19 mouse cellular contexts compared by ENCODE assay signal in genomic region chr14:33189849-33190423, GRCm38 (mm10). TPM values are rescaled to one million over a fixed set of nuclear protein-coding genes. Genes with fewer than 3 reads are reported as not detected.
DNase-seq lines count a peak whose midpoint lies in the region; ATAC-seq and TF ChIP-seq lines count a peak whose summit lies in the region.
"Had no signal": no experiment of that assay in that cellular context is flagged by ENCODE, and none has a peak within 500 bp of the region (broad histone marks: within the 10 kb centered on the region; RNA-seq: fewer than 3 reads in every experiment).

No protein-coding gene starts in this region.

- peak; percentile 49 for DNase-seq in heart, adult 11 months
- no peak for DNase-seq in heart, adult 9 months (ENCODE audit: low spot score in 2 of 2)
- DNase-seq in spleen, postnatal 36 days (ENCODE audit: low spot score in 2 of 2) = peak; percentile 36 to 41
- no peak for DNase-seq in spleen, postnatal 4 days (ENCODE audit: low spot score in 2 of 2)
- DNase-seq in CH12.LX (ENCODE audit: extremely low read depth) = peak; percentile 94
- DNase-seq in urinary bladder, postnatal 36 days (ENCODE audit: low spot score in 2 of 2) = no peak
- DNase-seq: adrenal gland, postnatal 14 days; cerebellum, adult 18-20 months; cerebellum, adult 9-11 months; cerebellum, postnatal 36 days; forebrain, postnatal 0 days; gastrocnemius, postnatal 14 days; heart, postnatal 36 days had no signal

- no peaks in the 10 kb centered on the region for H3K9me3 ChIP-seq in CH12.LX (replicated peaks; ENCODE audit: low read length)
- H3K9me3 ChIP-seq: embryonic facial prominence, embryonic 13.5 days; forebrain, embryonic 12.5 days; heart, embryonic 13.5 days; hindbrain, embryonic 15.5 days had no signal

- ATAC-seq in activated CD4-positive, CD25-positive, alpha-beta regulatory T cell, adult 4 months = no peak
- ATAC-seq: forebrain, postnatal 0 days had no signal

- no peaks in the 10 kb centered on the region for H3K79me2 ChIP-seq in CH12.LX (replicated peaks; ENCODE audit: control insufficient read depth, extremely low read depth, insufficient read depth, poor library complexity, severe bottlenecking)

- in situ Hi-C loops in CH12.LX (cut with MboI; ENCODE audit: low pct_ligation_motif_present, low pct_unique_long_range_greater_than_20kb, low sequenced_read_pairs) = loop anchor here (10.0 kb wide), 1 partner anchor 45 kb away; no protein-coding TSS in a partner anchor

- peaks cover 0 to 3% of the 10 kb centered on the region in 2 experiments for H3K36me3 ChIP-seq in CH12.LX (replicated peaks in 1 of 2; ENCODE audit: control insufficient read depth in 1 of 2, insufficient read depth in 1 of 2, low read length in 1 of 2)
- no peaks in the 10 kb centered on the region for H3K36me3 ChIP-seq in small intestine, adult 2 months (ENCODE audit: control insufficient read depth, insufficient read depth, low read length)
- H3K36me3 ChIP-seq: embryonic facial prominence, embryonic 13.5 days; forebrain, embryonic 12.5 days; heart, embryonic 13.5 days; hindbrain, embryonic 15.5 days had no signal

- TF ChIP-seq POLR2A in CH12.LX (IDR thresholded peaks at IDR 0.05; ENCODE audit: low read depth, low read length) = peak; percentile 58
- TF ChIP-seq POLR2A in small intestine, adult 2 months (IDR thresholded peaks at IDR 0.05; ENCODE audit: low read depth, low read length) = no peak

- H3K27me3 ChIP-seq in CH12.LX (replicated peaks) = no peaks in the 10 kb centered on the region
- no peaks in the 10 kb centered on the region for H3K27me3 ChIP-seq in small intestine, adult 2 months (ENCODE audit: control insufficient read depth, insufficient read depth, low read length)
- H3K27me3 ChIP-seq: embryonic facial prominence, embryonic 13.5 days; forebrain, embryonic 12.5 days; heart, embryonic 13.5 days; hindbrain, embryonic 15.5 days had no signal

- H3K4me2 ChIP-seq in CH12.LX (ENCODE audit: insufficient read depth, low read depth, poor library complexity, severe bottlenecking) = peak overlapping the region; percentile 90
- H3K4me2 ChIP-seq: embryonic facial prominence, embryonic 13.5 days; forebrain, embryonic 12.5 days; heart, embryonic 13.5 days; hindbrain, embryonic 15.5 days had no signal

- peak overlapping the region; percentile 99 for H3K27ac ChIP-seq in CH12.LX (ENCODE audit: insufficient read depth, low read depth)
- 0 out of 2 replicates have a peak overlapping the region, but pooled peaks have one; percentile 1 for H3K27ac ChIP-seq in small intestine, adult 2 months (ENCODE audit: insufficient read depth, low read depth, low read length)
- H3K27ac ChIP-seq: embryonic facial prominence, embryonic 13.5 days; forebrain, embryonic 12.5 days; heart, embryonic 13.5 days; hindbrain, embryonic 15.5 days had no signal

- TF ChIP-seq CTCF in CH12.LX (conservative IDR thresholded peaks at IDR 0.05 in 1 of 2, IDR thresholded peaks at IDR 0.05 in 1 of 2; ENCODE audit: low read depth in 2 of 2, low read length in 2 of 2) = no peak
- no peak for TF ChIP-seq CTCF in small intestine, adult 2 months (IDR thresholded peaks at IDR 0.05; ENCODE audit: extremely low read depth, insufficient read length, insufficient replicate concordance, low read depth, low read length)

- dilution Hi-C loops in CH12.LX (cut with MboI; ENCODE audit: extremely low pct_ligation_motif_present, extremely low pct_unique_long_range_greater_than_20kb, low sequenced_read_pairs) = no loop called here

- peaks cover 25 to 75% of the 10 kb centered on the region in 2 experiments for H3K4me1 ChIP-seq in CH12.LX (ENCODE audit: control insufficient read depth in 1 of 2, insufficient read depth in 2 of 2)
- H3K4me1 ChIP-seq in small intestine, adult 2 months (ENCODE audit: control insufficient read depth, insufficient read depth, insufficient read length, low read length) = no peaks in the 10 kb centered on the region
- H3K4me1 ChIP-seq: embryonic facial prominence, embryonic 13.5 days; forebrain, embryonic 12.5 days; heart, embryonic 13.5 days; hindbrain, embryonic 15.5 days had no signal

- H3K9ac ChIP-seq in CH12.LX (ENCODE audit: insufficient read depth, low read depth) = peak overlapping the region; percentile 56
- H3K9ac ChIP-seq: embryonic facial prominence, embryonic 13.5 days; forebrain, embryonic 12.5 days; forebrain, postnatal 0 days; heart, embryonic 13.5 days; hindbrain, embryonic 15.5 days had no signal

- H3K4me3 ChIP-seq in CH12.LX (replicated peaks in 1 of 3; ENCODE audit: low read depth in 2 of 3, low read length in 2 of 3, poor library complexity in 1 of 3) = peak overlapping the region; percentile 58 to 89 (median 69)
- no peak overlapping the region for H3K4me3 ChIP-seq in small intestine, adult 2 months (ENCODE audit: low read depth, low read length)
- H3K4me3 ChIP-seq: embryonic facial prominence, embryonic 13.5 days; forebrain, embryonic 12.5 days; heart, embryonic 13.5 days; hindbrain, embryonic 15.5 days had no signal

- WGBS in small intestine, adult 2 months = 90% methylated on average over 21 of the region's 21 CpGs

- no peak for TF ChIP-seq RAD21 in CH12.LX (IDR thresholded peaks at IDR 0.05; ENCODE audit: low read depth, low read length)

- peak; percentile 82; the same call in 1 of the 2 replicates for TF ChIP-seq EP300 in CH12.LX (IDR thresholded peaks at IDR 0.05; ENCODE audit: low read length)

TF ChIP-seq in CH12.LX, 34 proteins besides CTCF, POLR2A, EP300 and RAD21:
- TF ChIP-seq MAZ (IDR thresholded peaks at IDR 0.05; ENCODE audit: low read depth, low read length) (no peak), ZKSCAN1 (IDR thresholded peaks at IDR 0.05; ENCODE audit: borderline replicate concordance, low read depth, low read length) (peak; percentile 86), JUN (IDR thresholded peaks at IDR 0.05; ENCODE audit: insufficient read depth, low read depth, low read length) (peak; percentile 30; the same call in 1 of the 2 replicates), HCFC1 (IDR thresholded peaks at IDR 0.05; ENCODE audit: low read depth, low read length) (peak; percentile 76), ELF1 (IDR thresholded peaks at IDR 0.05; ENCODE audit: low read depth, low read length) (peak; percentile 96), MXI1 (IDR thresholded peaks at IDR 0.05; ENCODE audit: low read depth, low read length) (no peak), SMC3 (IDR thresholded peaks at IDR 0.05; ENCODE audit: low read depth, low read length) (no peak), MAFK (IDR thresholded peaks at IDR 0.05; ENCODE audit: insufficient replicate concordance, low read length) (0 out of 2 replicates have a peak, but pooled peaks have one; percentile 51), ZNF384 (IDR thresholded peaks at IDR 0.05; ENCODE audit: low read depth, low read length) (no peak), ZMIZ1 (IDR thresholded peaks at IDR 0.05; ENCODE audit: low read depth, low read length) (no peak), JUND (conservative IDR thresholded peaks at IDR 0.05; ENCODE audit: low read depth, low read length) (no peak), NRF1 (IDR thresholded peaks at IDR 0.05; ENCODE audit: low read depth, low read length) (peak; percentile 48; the same call in 1 of the 2 replicates), TBP (conservative IDR thresholded peaks at IDR 0.05; ENCODE audit: low read depth, low read length) (peak; percentile 74), RCOR1 (conservative IDR thresholded peaks at IDR 0.05; ENCODE audit: low read depth, low read length) (no peak), MYC (IDR thresholded peaks at IDR 0.05; ENCODE audit: low read depth, low read length) (0 out of 2 replicates have a peak, but pooled peaks have one; percentile 50), UBTF (IDR thresholded peaks at IDR 0.05; ENCODE audit: low read depth, low read length) (no peak), MAX (IDR thresholded peaks at IDR 0.05; ENCODE audit: low read length) (no peak; the same call in 1 of the 2 replicates), MEF2A (IDR thresholded peaks at IDR 0.05; ENCODE audit: borderline replicate concordance, low read depth, low read length) (peak; percentile 49; the same call in 1 of the 2 replicates), BHLHE40 (IDR thresholded peaks at IDR 0.05; ENCODE audit: low read depth, low read length) (peak; percentile 94), TCF12 (IDR thresholded peaks at IDR 0.05; ENCODE audit: low read depth, low read length) (peak; percentile 79), ETS1 (conservative IDR thresholded peaks at IDR 0.05; ENCODE audit: low read depth, low read length) (peak; percentile 85), PAX5 (IDR thresholded peaks at IDR 0.05; ENCODE audit: low read length) (no peak), ZC3H11A (IDR thresholded peaks at IDR 0.05; ENCODE audit: low read depth, low read length) (no peak), IRF4 (IDR thresholded peaks at IDR 0.05; ENCODE audit: low read depth, low read length) (peak; percentile 37; the same call in 1 of the 2 replicates), NELFE (IDR thresholded peaks at IDR 0.05; ENCODE audit: low read depth, low read length) (no peak; the same call in 1 of the 2 replicates)

RNA-seq across cellular contexts. Expression of gene Wdfy4, which starts 4.6 kb away (rescaled TPM):
- total RNA-seq in CH12.LX (2012; rRNA removed) (140 and 146 TPM in 2 replicates), CH12.LX (2014; rRNA removed) (54.0 and 56.0 TPM in 2 replicates)
- 102 and 115 TPM in 2 replicates for polyA plus RNA-seq in CH12.LX (2012; ENCODE audit: insufficient read length, low read depth)
- polyA plus RNA-seq in small intestine, adult 2 months (2012; rRNA removed) = 2.4 and 4.8 TPM in 2 replicates
- under 1 TPM in 1 of 2 experiments, not detected in 1; 0.84 TPM for polyA plus RNA-seq in activated CD4-positive, CD25-positive, alpha-beta regulatory T cell, adult 4 months (2017; shearing (Covaris generic))

RNA-seq across cellular contexts. Expression of gene Arhgap22, which starts 23.9 kb away (rescaled TPM):
- total RNA-seq in CH12.LX (2012; rRNA removed) (0.17 and 0.42 TPM in 2 replicates), CH12.LX (2014; rRNA removed) (0.12 and 0.39 TPM in 2 replicates)
- polyA plus RNA-seq in CH12.LX (2012; ENCODE audit: insufficient read length, low read depth) = 0.29 TPM in 1 of 2 replicates, not detected in the other
- polyA plus RNA-seq in small intestine, adult 2 months (2012; rRNA removed) = 3.2 and 3.6 TPM in 2 replicates
- polyA plus RNA-seq in activated CD4-positive, CD25-positive, alpha-beta regulatory T cell, adult 4 months (2017; shearing (Covaris generic)) = under 1 TPM in 1 of 2 experiments, not detected in 1; 0.30 TPM

Comparison
In these comparisons a context has a peak if more than half of its experiments do, and no peak if none do; other contexts are left out.
1. DNase-seq: peak in heart, adult 11 months (single experiment), spleen, postnatal 36 days (2 of 2) and CH12.LX (single experiment); none in heart, adult 9 months (0 of 2), spleen, postnatal 4 days (0 of 2) and urinary bladder, postnatal 36 days (0 of 2).
2. RNA of gene Wdfy4, which starts 4.6 kb away (polyA plus RNA-seq): 102 to 115 TPM in CH12.LX; 2.4 to 4.8 TPM in small intestine, adult 2 months and 0.84 TPM in activated CD4-positive, CD25-positive, alpha-beta regulatory T cell, adult 4 months; every median in the first group is over 10 times any median in the second.